Mouse (Mus musculus) urinary bladder, postnatal 36 days (tissue): ENCODE data around the gene Krtap31-1.
"Not testable (repeated sequence)": the region's sequence is repeated elsewhere in the genome, so short reads cannot be mapped to it uniquely, and the experiment has no call there.

ENCODE experiments used
- DNase-seq, 2 experiments: peaks; one replicate each; pipeline ENCODE4 v3.0.0; 2022; ENCODE audit warnings: low spot score in 2 of 2, mixed read lengths in 1 of 2

The Krtap31-1 gene

DNA sequence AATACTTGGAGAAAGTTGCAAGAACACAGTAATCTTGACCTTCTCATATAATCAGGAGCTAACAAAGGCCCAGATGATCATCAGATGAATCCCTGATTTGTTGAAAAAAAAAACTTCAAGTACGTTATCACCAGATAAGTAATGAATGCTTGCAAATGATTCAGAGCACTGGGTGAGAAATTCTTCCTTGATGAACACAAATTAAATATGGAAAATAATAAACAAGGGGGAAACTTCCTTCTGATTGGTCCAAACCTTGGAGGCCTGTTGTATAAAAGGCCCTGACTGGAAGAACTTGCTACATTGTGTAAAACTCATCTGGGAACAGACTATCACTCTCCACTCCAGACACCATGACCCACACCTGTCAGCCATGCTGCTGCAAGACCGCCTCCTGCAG is at the start of gene Krtap31-1:
Krtap31-1 (plus strand) TSS at position 301 of the 400 bp plus-strand sequence.
- no peak for DNase-seq

DNA sequence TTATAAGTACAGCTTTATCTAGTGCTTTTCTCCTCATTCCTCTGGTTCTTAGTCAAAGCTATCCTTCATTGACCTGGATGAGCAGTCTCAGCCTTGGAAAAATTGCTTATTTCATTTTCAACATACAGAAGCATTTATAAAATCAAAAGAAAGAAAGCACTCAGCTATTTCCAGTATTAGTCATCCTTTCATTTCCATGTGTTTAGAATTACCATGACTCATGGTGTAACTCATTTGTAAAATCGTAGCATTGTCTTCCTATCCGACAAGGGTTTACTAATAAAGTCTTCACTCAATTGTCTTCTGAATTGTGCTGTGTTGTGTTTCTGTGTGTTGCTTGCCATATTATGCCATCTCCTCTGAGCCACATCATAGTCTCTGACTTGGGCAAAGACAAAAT is 49.0 kb upstream of the Krtap31-1 start:
- DNase-seq = no peak

DNA sequence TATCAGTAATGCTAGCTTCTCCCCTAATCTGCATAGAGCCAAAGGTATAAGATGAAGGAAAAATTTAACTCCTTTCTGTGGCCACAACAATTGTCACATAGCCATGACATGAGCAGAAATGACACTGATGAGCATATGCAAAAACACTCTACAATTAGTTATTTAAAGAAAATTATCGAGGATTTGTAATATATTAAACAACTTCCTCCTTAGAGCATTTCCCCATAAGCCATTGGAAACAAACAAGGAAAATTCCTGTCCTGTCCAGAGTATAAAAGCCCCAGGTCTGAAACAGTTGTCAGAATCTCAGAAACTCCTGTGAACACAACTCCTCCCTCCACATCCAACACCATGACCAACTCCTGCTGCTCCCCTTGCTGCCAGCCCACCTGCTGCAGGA is 43.5 kb upstream of the Krtap31-1 start, which contains the start of gene Gm11559:
Gm11559 (plus strand) TSS at position 301 of the 400 bp plus-strand sequence.
- DNase-seq = not testable (repeated sequence)

GRCm38 (mm10) chr11:99873089-99873488 is 34.6 kb upstream of the Krtap31-1 start, which contains the start of gene Krtap9-1:
Gene Krtap9-1 (plus strand): TSS chr11:99873389.
- not testable (repeated sequence) for DNase-seq

DNA sequence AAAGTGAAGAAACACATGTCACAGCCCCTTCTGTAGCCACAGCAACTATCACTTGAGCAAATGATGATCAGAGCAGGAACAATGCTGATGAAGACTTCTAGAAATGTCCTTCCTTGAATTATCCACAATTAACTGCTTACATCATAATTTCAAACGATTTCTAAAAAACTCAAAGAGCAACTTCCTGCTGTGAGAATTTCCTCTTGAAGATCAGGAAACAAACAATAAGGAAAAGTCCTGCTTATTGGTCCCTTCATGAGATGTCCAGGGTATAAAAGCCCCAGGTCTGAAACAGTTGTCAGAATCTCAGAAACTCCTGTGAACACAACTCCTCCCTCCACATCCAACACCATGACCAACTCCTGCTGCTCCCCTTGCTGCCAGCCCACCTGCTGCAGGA is 28.8 kb upstream of the Krtap31-1 start, which contains the start of gene Gm11567:
Gm11567 (plus strand) TSS at position 301 of the 400 bp plus-strand sequence.
- DNase-seq = not testable (repeated sequence)

DNA sequence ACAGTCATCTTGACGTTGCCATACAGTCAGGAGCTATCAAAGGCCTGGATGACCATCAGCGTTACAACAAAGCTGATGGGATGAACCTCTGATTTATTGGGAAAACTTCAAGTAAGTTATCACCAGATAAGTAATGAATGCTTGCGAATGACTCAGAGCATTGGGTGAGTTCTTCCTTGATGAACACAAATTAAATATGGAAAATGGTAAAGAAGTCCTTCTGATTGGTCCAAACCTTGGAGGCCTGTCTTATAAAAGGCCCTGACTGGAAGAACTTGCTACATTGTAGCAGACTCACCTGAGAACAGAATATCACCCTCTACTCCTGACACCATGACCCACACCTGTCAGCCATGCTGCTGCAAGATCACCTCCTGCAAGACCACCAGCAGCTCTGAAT is 6.7 kb downstream of the Krtap31-1 start, which contains the start of gene Gm11565:
Gm11565 (plus strand) TSS at position 301 of the 400 bp plus-strand sequence.
- DNase-seq = no peak

DNA sequence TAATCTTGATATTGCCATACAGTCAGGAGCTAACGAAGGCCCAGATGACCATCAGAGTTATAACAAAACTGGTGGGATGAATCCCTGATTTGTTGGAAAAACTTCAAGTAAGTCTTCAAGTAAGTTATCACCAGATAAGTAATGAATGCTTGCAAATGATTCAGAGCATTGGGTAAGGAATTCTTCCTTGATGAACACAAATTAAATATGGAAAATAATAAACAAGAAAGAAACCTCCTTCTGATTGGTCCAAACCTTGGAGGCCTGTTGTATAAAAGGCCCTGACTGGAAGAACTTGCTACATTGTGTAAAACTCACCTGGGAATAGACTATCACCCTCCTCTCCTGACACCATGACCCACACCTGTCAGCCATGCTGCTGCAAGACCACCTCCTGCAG is 28.3 kb downstream of the Krtap31-1 start, which contains the start of gene Krtap31-2:
Krtap31-2 (plus strand) TSS at position 301 of the 400 bp plus-strand sequence.
- DNase-seq = no peak

DNA sequence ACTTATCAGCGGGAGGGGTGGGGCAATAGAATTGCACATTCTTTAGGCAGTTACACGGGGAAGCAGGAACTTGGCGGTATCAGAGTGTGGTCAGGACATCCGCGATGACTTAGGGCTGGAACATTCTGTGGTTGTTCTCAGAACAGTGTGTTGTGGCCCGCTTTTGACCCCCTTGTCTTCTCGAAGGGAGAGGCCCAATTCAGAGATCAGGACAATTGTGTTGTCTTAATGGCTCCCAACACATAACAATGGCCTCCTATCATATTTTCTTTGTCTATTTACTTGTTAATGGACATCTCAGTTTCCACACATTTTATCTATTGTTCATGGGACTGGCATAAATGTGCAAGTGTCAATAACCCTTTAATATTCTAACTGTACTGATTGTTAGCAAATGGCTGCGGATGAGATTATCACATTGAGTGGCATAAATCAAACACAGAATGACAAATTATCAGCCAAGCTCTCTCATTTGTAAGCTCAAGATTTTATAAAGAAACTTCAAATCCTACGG is 30.1 kb downstream of the Krtap31-1 start:
- DNase-seq = no peak

GRCm38 (mm10) chr11:99948175-99948574 is 40.5 kb downstream of the Krtap31-1 start, which contains the start of gene Krtap9-5:
Gene Krtap9-5 (plus strand): TSS chr11:99948475.
- DNase-seq = no peak
